Mouse (Mus musculus) embryonic fibroblast, embryonic 13.5 days (primary cell): ENCODE results near the gene Hvcn1.
A peak's percentile ranks its signal among the peaks of the same experiment; 100 is the strongest.

Experiments used
- CTCF ChIP-seq: IDR thresholded peaks from 2 replicates; pipeline ENCODE4 v1.5.1; 2011; ENCODE audit warnings: mild to moderate bottlenecking, control low read depth, low read length, moderate library complexity, borderline replicate concordance; ENCODE audit not compliant: insufficient read depth
- POLR2A ChIP-seq: IDR thresholded peaks from 2 replicates; pipeline ENCODE4 v1.6.1; 2011; ENCODE audit warnings: low read depth, mild to moderate bottlenecking, control low read depth, low read length, moderate library complexity

DNA sequence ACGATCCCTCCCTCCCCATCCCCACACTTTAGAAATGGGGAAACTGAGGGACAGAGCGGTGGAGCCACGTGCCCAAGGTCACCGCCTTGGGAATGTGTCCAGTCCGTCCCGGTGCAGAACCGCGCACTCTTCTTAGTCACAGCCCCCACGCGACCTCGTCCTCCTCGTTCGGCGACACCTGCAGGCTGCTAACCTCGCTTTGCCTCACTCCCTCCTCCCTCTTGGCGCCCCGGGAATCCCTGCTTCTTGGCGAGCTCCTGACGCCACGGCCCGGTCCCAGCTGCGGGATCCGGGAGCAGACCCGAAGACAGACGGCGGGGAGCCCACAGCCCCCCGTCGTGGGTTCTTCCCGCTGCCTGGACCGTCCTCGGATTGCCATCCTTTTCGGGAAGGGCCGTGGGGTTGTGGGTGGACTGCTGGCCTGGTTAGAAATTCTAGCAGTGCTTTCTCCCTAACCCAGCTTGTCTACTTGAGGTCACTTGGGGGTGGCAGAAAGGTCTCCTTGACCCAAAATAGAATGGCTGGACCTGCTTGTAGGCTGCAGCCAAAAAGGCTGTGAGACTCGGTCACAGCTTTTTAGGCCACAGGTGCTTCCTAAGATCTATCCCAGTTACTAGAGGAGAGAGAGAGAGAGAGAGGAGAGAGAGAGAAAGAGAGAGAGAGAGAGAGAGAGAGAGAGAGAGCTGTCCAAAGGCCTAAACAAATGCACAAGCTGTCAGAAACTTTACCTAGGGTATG lies 78.6 kb downstream of the Hvcn1 start:
- TF ChIP-seq CTCF (peak; percentile 43; the same call in 1 of the 2 replicates), POLR2A (no peak)
